Mouse (Mus musculus): ENCODE measurements around the gene Btbd3. TPM values are rescaled to one million over a fixed set of nuclear protein-coding genes. Genes with fewer than 3 reads are reported as not detected.

Btbd3 gene
- polyA plus RNA-seq, 1 experiment from 2014 or later = 17.0 TPM

DNA sequence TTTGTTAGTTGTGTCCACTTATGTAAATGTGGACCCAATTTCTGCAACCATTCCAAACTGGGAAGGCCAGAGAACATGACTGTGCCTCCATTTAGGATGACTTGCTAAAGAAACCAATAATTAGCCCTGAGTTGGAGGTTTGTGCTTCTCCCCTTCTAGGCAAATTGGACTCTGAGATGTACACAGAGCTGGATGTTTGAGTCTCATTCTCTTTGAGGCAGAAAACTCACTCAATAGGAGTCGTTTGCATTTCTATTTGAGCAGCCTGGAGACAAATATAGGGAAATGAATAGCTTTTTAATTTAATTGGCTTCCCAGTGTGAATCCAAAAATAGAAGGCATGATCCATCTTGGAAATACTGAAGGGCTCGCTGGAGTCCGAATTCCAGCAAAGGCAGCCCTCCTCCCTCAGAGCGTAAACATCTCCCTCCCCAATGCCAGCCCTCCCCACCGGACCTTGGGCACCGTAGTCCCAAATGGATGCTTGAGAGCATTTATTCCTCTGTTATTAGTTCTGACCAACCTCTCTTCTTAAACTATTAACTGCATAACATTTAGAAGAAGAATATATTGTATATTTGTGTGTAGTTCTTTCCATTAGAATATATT lies 81.6 kb downstream of the Btbd3 start:
- 57% methylated on average over 6 of the region's 6 CpGs for WGBS

DNA sequence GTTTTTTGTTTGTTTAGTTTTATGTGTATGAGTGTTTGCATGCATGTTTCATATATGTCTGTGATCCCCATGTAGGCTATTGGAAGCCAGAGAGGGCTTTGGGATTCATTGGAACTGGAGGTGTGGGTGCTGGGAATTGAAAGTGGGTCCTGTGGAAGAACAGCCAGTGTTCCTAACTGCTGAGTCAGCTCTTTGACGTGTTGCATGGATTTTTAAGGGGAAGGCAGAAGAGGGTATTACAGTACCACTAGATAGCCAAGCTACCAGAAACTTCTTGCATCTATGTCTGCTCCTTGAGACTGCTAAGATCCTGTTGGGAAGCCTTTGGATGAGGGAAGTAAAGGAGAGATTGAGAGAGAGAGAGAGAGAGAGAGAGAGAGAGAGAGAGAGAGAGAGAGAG lies 82.2 kb downstream of the Btbd3 start:
- WGBS = 71% methylated on average over 1 of the region's 1 CpGs
- no peak overlapping the region for H3K9ac ChIP-seq
- H3K27ac ChIP-seq = no peak overlapping the region
- no peaks in the 10 kb centered on the region for H3K27me3 ChIP-seq (replicated peaks)
- ATAC-seq (ENCODE audit: low FRiP score, low read depth) = no peak
- H3K4me2 ChIP-seq (replicated peaks) = no peak overlapping the region
- no peak overlapping the region for H3K4me3 ChIP-seq
- no peaks in the 10 kb centered on the region for H3K9me3 ChIP-seq
- no peaks in the 10 kb centered on the region for H3K4me1 ChIP-seq
- H3K36me3 ChIP-seq = no peaks in the 10 kb centered on the region

More for the DNA sequence above, 81.6 kb downstream of the Btbd3 start:
- no peak for ATAC-seq (ENCODE audit: low FRiP score, low read depth)
- no peak overlapping the region for H3K27ac ChIP-seq
- no peak overlapping the region for H3K4me3 ChIP-seq
- H3K4me1 ChIP-seq = no peaks in the 10 kb centered on the region
- H3K9me3 ChIP-seq = no peaks in the 10 kb centered on the region
- H3K9ac ChIP-seq = no peak overlapping the region
- H3K4me2 ChIP-seq (replicated peaks) = no peak overlapping the region
- no peaks in the 10 kb centered on the region for H3K27me3 ChIP-seq (replicated peaks)
- H3K36me3 ChIP-seq = no peaks in the 10 kb centered on the region

DNA sequence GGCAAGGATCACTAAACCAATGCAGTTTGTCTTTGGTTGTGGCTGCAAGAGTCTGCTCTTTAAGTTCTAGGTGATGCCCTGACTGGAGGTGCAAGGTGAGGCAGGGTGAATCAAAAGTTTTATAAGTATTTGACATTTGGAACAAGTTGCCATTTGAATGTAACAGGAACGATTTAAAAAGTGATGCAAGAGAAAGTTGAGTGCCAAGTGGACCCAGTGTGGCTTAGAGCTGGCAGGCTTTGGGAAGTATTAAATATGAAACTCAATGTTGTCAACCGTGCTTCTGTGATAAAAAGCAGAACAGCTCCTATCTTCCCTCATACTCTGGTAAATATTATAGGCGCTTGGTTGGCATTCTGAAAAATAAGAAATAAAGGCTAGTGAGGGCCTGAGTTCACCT lies 99.0 kb downstream of the Btbd3 start:
- Histone ChIP-seq H3K4me2 (replicated peaks) (no peak overlapping the region), H3K27ac (no peak overlapping the region), H3K36me3 (no peaks in the 10 kb centered on the region), H3K9ac (no peak overlapping the region), H3K27me3 (replicated peaks) (no peaks in the 10 kb centered on the region), H3K4me3 (no peak overlapping the region), H3K9me3 (no peaks in the 10 kb centered on the region), H3K4me1 (no peaks in the 10 kb centered on the region)
- WGBS = 98% methylated on average over 3 of the region's 3 CpGs
- no peak for ATAC-seq (ENCODE audit: low FRiP score, low read depth)

DNA sequence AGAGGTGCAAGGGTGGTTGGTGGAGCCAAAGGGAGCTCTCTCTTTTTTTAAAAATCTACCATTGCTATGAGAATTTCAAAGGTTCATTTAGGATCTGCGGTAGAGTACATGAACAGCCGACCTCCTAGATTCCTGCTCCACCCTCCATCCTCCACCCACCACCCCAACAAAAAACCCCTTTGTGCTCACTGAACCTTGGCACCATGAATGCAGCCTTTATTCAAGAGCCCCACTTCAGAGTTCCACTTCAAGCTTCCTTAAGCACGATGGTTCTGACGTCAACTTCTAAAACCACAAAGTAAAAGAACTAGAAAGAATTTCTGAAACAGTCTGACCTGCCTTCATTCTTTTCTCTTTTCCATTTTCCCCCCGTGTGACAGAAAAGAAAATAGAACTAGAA lies 106.1 kb downstream of the Btbd3 start:
- Histone ChIP-seq H3K9ac (no peak overlapping the region), H3K4me1 (no peaks in the 10 kb centered on the region), H3K4me3 (no peak overlapping the region), H3K27me3 (replicated peaks) (no peaks in the 10 kb centered on the region), H3K36me3 (no peaks in the 10 kb centered on the region), H3K27ac (no peak overlapping the region), H3K9me3 (no peaks in the 10 kb centered on the region), H3K4me2 (replicated peaks) (no peak overlapping the region)
- no peak for ATAC-seq (ENCODE audit: low FRiP score, low read depth)
- 63% methylated on average over 5 of the region's 5 CpGs for WGBS

DNA sequence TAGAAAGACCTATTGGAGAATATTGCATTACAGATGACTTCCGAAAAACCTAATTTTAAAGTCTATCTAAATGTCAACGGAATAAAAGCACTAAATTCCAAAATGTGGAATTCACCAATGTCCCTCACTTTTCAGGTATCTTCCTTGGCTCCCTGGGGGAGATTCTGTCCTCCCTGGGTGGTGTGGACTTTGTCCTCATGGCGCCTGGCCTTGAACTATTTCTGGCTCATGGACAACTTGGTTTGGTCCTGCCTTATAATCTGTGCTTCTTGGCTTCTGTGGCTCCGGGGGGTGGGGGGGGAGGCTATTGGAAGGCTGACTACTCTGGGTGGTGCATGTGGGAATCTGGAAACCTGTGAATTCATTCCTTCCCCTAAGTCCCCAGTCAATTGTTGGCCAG lies 109.0 kb downstream of the Btbd3 start:
- Histone ChIP-seq H3K27me3 (replicated peaks) (no peaks in the 10 kb centered on the region), H3K4me2 (replicated peaks) (no peak overlapping the region), H3K9me3 (no peaks in the 10 kb centered on the region), H3K27ac (no peak overlapping the region), H3K36me3 (no peaks in the 10 kb centered on the region), H3K9ac (no peak overlapping the region), H3K4me1 (no peaks in the 10 kb centered on the region), H3K4me3 (no peak overlapping the region)
- WGBS = 94% methylated on average over 4 of the region's 4 CpGs
- no peak for ATAC-seq (ENCODE audit: low FRiP score, low read depth)

DNA sequence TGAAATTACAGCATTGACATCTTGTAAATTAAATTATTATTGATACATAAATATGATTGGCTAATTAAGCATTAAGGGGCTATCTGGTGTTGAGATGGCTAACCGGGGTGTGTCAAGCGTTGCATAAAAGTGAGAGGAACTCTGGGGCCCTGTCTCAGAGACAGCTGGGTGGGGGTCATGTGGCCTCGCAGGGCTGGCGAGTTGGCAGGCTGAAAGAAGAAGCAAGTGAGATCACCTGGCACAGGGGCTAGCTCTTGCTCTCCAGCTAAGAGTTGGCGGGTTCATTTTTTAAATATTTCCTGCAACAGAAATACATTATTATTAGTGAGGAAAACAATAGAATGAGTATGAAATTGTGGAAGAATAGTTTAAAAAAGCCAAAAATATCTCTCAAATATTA lies 118.2 kb downstream of the Btbd3 start:
- no peak for ATAC-seq (ENCODE audit: low FRiP score, low read depth)
- no peak overlapping the region for H3K27ac ChIP-seq
- H3K9ac ChIP-seq = no peak overlapping the region
- no peaks in the 10 kb centered on the region for H3K9me3 ChIP-seq
- no peaks in the 10 kb centered on the region for H3K4me1 ChIP-seq
- no peaks in the 10 kb centered on the region for H3K27me3 ChIP-seq (replicated peaks)
- WGBS = 92% methylated on average over 5 of the region's 5 CpGs
- no peak overlapping the region for H3K4me3 ChIP-seq
- no peak overlapping the region for H3K4me2 ChIP-seq (replicated peaks)
- H3K36me3 ChIP-seq = no peaks in the 10 kb centered on the region

DNA sequence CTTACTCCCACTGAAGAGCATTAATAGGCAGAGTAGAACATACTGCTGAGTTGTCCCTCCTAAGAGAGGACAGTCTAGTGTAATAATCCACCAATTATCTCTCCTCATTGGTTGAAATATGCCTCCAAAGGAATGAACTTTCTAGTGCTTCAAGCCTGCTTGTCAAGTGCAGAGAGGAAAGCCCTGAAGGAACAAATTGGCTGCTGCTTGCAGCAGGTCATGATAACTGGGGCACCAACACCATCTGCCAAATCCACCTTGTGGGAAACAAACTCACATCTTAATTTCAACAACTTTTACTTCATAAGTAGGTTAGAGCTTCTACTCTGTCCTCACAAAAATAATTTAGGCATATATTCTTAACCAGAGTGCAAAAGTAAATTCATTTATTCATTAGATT lies 122.5 kb downstream of the Btbd3 start:
- no peak for ATAC-seq (ENCODE audit: low FRiP score, low read depth)
- H3K9me3 ChIP-seq = no peaks in the 10 kb centered on the region
- H3K4me1 ChIP-seq = no peaks in the 10 kb centered on the region
- H3K36me3 ChIP-seq = no peaks in the 10 kb centered on the region
- no peak overlapping the region for H3K27ac ChIP-seq
- H3K4me2 ChIP-seq (replicated peaks) = no peak overlapping the region
- no peak overlapping the region for H3K9ac ChIP-seq
- no peak overlapping the region for H3K4me3 ChIP-seq
- H3K27me3 ChIP-seq (replicated peaks) = no peaks in the 10 kb centered on the region

DNA sequence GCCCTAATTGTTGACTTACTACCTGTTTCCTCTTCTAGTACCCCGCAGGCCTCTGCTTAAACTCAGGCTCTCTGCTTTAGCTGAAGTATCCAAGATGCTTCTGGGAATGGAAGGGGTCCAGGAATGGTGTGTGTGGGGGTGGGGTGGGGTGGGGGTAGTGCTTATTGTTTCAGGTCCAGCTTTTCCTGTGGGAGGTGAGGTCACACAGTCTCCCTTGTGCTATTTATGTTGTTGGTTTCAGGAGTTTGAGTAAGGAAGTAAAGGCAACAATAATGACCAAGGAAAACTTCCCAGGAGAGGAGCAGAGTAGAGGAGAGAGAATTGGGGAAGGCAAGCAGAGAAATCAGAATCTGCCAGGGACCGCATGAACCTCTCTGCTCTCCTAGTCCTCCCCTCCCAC lies 128.4 kb downstream of the Btbd3 start:
- WGBS = 85% methylated on average over 2 of the region's 2 CpGs

DNA sequence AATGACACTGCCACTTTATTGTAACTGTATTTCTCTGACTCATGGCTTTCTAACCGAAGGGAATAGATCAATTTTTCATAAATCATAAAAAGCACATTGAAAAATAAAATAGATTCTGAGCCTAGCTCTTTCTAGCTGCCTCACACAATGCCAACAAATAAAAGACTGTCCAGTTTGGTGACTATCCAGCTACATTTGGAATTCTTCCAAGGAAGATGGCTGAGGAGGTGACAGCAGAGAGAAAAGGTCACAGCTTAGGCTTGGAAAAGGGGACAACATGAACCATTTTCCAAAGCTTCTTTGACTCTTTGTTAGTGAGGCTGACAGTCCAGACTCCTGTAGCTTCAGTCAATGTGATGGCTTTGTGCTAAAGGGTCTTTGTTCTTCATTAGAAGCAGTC lies 132.2 kb downstream of the Btbd3 start:
- 59% methylated on average over 1 of the region's 1 CpGs for WGBS
- Histone ChIP-seq H3K27me3 (replicated peaks) (no peaks in the 10 kb centered on the region), H3K36me3 (no peaks in the 10 kb centered on the region), H3K4me1 (no peaks in the 10 kb centered on the region), H3K27ac (no peak overlapping the region), H3K9me3 (no peaks in the 10 kb centered on the region), H3K4me3 (no peak overlapping the region), H3K9ac (no peak overlapping the region), H3K4me2 (replicated peaks) (no peak overlapping the region)
- ATAC-seq (ENCODE audit: low FRiP score, low read depth) = no peak

More for the DNA sequence above, 128.4 kb downstream of the Btbd3 start:
- H3K9ac ChIP-seq = no peak overlapping the region
- no peaks in the 10 kb centered on the region for H3K36me3 ChIP-seq
- no peak overlapping the region for H3K27ac ChIP-seq
- no peaks in the 10 kb centered on the region for H3K27me3 ChIP-seq (replicated peaks)
- no peaks in the 10 kb centered on the region for H3K4me1 ChIP-seq
- no peaks in the 10 kb centered on the region for H3K9me3 ChIP-seq
- no peak overlapping the region for H3K4me2 ChIP-seq (replicated peaks)
- no peak for ATAC-seq (ENCODE audit: low FRiP score, low read depth)
- no peak overlapping the region for H3K4me3 ChIP-seq

DNA sequence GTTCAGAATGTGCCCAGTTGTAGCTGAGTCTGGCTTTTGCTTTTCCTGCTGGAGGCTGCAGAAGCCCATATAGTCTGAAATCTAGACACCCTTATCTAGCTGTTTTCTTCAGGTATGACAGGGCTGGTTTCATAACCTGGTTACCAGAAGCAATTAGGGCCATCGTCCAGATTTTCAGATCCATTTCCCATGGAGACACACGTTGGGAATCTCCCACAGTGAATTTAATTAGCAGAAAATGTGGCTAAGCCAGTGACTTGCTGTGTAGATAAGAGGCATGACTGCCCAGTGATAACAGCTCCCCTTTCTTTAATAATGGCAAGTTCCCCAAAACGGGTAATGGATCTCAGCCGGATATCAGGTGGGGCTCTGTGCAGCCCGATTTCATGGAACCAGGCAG lies 146.7 kb downstream of the Btbd3 start:
- H3K27me3 ChIP-seq (replicated peaks) = no peaks in the 10 kb centered on the region
- H3K4me3 ChIP-seq = no peak overlapping the region
- 77% methylated on average over 5 of the region's 5 CpGs for WGBS
- H3K36me3 ChIP-seq = no peaks in the 10 kb centered on the region
- no peak overlapping the region for H3K27ac ChIP-seq
- H3K9ac ChIP-seq = no peak overlapping the region
- no peaks in the 10 kb centered on the region for H3K9me3 ChIP-seq
- H3K4me1 ChIP-seq = 0 out of 2 replicates have a peak, but pooled peaks cover 3% of the 10 kb centered on the region
- no peak overlapping the region for H3K4me2 ChIP-seq (replicated peaks)
- no peak for ATAC-seq (ENCODE audit: low FRiP score, low read depth)

DNA sequence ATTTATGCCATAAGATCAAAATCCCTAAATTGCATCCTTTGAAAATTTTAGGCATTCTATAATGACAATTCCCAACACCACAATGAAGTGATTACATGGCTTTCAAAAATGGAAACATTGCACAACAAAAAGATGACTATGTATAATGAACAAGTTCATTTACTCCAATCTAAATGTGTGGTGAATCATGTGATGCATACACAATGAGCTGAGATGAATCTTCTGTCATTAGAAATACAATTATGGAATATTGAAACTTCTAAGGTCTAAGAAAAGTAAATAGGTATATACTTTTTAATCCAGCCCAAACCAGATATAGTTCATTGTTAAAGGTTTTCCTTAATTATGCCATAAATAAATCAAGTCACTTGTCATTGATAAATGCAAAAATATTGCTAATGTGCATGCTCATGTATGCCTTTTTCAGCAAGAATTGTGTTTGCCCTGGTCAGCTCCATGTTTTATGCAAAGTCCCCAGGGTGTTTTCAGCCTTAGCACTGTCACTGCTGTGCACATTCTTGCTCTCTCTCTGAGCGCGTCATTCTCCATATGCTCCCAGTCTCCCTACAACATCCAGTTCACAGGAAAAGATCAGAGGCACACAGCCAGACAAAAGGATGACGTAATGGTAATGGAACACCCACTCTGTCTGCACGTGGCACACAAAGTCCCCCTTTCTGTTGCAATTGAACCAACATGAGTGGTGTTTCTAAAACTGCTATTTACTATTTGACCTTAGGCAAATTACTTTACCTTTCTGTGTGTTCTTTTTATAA lies 149.6 kb downstream of the Btbd3 start:
- ATAC-seq (ENCODE audit: low FRiP score, low read depth) = peak; percentile 93
- WGBS = 5% methylated on average over 4 of the region's 4 CpGs
- Histone ChIP-seq H3K27ac (no peak overlapping the region), H3K4me3 (no peak overlapping the region), H3K27me3 (replicated peaks) (no peaks in the 10 kb centered on the region), H3K36me3 (no peaks in the 10 kb centered on the region), H3K9me3 (no peaks in the 10 kb centered on the region), H3K4me1 (0 out of 2 replicates have a peak, but pooled peaks cover 3% of the 10 kb centered on the region), H3K4me2 (replicated peaks) (no peak overlapping the region), H3K9ac (no peak overlapping the region)

DNA sequence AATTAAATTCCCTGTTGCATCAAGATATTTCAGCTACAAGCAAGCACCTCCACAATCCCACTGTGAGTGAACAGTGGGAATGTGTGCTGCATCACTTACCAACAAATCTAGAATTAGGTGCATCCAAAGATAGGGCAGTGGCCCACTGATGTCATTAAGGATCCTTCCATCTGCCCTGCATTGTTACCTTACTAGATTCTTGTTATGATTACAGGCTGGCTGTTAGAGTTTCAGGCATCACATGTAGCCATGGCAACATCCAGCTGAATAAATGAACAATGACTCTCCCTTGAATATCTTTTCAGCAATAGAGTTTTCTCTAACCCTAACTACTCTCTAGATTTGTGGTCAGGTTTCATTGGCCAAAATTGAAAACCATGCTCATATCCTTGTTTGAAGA lies 150.3 kb downstream of the Btbd3 start:
- Histone ChIP-seq H3K27me3 (replicated peaks) (no peaks in the 10 kb centered on the region), H3K4me3 (no peak overlapping the region), H3K27ac (no peak overlapping the region), H3K9ac (no peak overlapping the region), H3K4me1 (0 out of 2 replicates have a peak, but pooled peaks cover 3% of the 10 kb centered on the region), H3K9me3 (no peaks in the 10 kb centered on the region), H3K36me3 (no peaks in the 10 kb centered on the region), H3K4me2 (replicated peaks) (no peak overlapping the region)
- ATAC-seq (ENCODE audit: low FRiP score, low read depth) = peak; percentile 39

DNA sequence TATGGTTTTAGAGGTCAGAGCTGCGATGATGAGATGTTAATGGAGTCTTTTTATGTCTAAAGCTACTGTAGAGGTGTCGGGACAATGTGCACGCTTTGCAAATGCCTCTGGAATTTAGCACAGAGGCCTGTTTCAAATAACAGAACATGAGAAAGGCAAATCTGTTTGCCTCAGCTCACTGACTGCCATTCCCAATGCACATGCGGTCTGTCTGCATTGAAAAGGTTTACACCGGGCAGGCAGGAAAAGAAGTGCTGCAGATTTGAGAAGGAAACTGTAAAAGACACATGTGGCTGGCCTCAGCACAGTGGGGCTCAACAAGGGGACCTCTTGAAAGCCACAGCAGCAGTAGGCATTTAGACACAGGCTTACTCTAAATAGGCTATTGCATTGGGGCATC lies 156.2 kb downstream of the Btbd3 start:
- no peak overlapping the region for H3K4me3 ChIP-seq
- H3K9ac ChIP-seq = no peak overlapping the region
- no peaks in the 10 kb centered on the region for H3K4me1 ChIP-seq
- ATAC-seq (ENCODE audit: low FRiP score, low read depth) = no peak
- WGBS = 60% methylated on average over 5 of the region's 5 CpGs
- H3K9me3 ChIP-seq = no peaks in the 10 kb centered on the region
- no peaks in the 10 kb centered on the region for H3K36me3 ChIP-seq
- no peaks in the 10 kb centered on the region for H3K27me3 ChIP-seq (replicated peaks)
- no peak overlapping the region for H3K27ac ChIP-seq
- H3K4me2 ChIP-seq (replicated peaks) = no peak overlapping the region
